Mouse (Mus musculus) spleen, postnatal 14 days (tissue): ENCODE data around the gene Dgkb.

Source experiments
- DNase-seq, 2 experiments: peaks; one replicate each; pipeline ENCODE4 v3.0.0; 2021 to 2022; ENCODE audit warnings: low spot score in 2 of 2

Gene Dgkb

GRCm38 (mm10) chr12:37996417-37996946 is 179.0 kb downstream of the Dgkb start:
- DNase-seq, result no peak

- no peak for DNase-seq
Measured at GRCm38 (mm10) chr12:38017674-38018073, 200.1 kb downstream of the Dgkb start.

GRCm38 (mm10) chr12:38047256-38047655 is 229.7 kb downstream of the Dgkb start:
- DNase-seq, result no peak

DNA sequence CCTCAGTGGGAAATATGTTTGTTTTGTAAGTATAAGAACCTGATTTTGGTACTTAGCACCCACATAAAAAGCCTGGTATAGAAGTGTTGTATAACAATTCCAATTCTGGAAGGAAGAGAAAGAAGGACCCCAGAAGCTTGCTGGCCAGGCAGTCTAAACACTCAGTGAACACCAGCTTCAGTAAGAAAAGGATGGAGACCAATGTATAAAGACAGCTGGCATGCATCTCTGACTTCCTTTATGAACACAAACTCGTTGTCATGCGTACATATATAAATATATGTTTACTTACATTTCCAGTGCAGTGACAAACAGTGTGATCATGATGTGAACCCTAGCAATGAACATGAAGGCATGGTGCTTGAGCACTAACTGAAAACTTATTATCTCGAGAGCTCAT is 270.7 kb downstream of the Dgkb start:
- DNase-seq, result no peak

DNA sequence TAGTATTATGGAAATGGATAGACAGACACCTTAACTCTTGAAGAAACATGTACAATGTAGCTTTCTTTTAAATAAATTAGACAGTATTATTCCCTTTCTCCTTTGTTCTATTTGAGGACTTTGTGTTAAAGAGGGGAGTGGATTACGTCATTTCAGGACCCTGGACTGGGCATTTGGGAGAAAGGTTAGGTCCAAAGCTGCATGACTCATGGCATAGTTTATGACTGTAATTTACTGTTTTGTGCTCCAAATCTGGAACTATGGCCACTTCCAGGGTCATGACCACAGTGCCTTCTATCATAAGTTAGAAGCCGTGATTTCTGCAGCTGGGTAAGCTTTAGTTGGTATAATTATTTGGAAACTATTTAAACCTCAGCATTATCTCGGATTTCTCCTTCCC is 294.4 kb downstream of the Dgkb start:
- no peak for DNase-seq

DNA sequence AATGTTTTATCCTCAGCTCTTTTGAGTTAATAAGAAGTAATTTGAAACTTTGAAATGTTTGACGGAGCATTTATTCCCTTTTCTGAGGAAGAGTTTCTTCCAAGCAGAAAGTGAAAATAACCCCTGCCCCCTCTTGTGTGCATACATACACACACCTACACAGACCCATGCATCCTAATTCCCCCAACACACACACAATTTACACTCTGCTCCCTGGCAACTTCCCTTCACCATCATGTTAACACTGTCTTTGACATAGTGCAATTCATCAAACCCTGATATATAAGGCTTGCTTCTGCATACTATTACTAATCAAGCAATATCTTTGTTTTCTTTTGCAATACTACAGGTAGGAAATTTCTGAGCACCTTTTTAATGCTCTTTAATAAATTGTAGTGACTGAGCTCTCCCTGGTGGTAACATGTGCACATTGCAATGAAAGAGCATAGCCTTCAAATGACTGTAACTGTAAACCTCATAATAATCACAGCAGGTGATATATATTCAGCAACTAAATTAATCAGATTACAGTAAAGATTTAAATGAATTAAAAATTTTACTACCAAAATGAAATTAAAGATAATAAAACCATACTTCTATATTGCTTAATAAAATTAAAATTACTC is 297.6 kb downstream of the Dgkb start:
- DNase-seq, result no peak

- no peak for DNase-seq
Measured at GRCm38 (mm10) chr12:38123524-38123923, 306.0 kb downstream of the Dgkb start.

- no peak for DNase-seq
Measured at GRCm38 (mm10) chr12:38125297-38125696, 307.8 kb downstream of the Dgkb start.

DNA sequence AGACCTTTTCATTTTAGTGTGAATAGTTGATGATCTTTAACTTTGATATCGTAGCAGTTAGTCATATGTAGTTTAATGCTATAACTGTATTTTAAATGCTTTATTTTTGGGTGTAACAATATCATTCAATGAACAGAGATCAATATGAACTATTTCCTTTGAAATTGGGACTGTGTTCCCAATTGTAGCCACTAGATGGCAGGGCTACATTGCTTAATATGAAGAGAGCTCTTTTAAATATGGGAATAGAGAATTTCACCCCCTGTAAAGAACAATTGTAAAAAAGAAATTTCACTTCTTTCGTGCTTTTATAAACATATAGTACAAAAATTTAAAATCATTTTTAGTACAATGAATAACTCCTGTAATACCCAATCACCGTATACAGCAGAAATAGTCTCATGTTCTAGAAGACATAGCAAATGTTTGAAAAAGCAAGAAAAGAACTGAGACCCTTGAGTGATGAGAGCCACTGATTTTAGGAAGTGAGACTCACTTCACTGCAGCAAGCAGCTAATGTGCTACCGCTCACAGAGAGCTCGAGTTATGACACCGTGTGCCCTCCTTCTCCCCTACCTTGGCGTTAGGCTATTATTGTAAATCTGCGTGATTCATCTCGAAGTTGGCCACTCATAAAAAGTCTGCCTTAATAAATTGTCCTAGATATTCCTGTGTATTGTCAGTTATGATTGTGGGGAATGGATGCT is 312.8 kb downstream of the Dgkb start:
- no peak for DNase-seq

- DNase-seq, result no peak
Measured at GRCm38 (mm10) chr12:38136379-38136778, 318.9 kb downstream of the Dgkb start.

DNA sequence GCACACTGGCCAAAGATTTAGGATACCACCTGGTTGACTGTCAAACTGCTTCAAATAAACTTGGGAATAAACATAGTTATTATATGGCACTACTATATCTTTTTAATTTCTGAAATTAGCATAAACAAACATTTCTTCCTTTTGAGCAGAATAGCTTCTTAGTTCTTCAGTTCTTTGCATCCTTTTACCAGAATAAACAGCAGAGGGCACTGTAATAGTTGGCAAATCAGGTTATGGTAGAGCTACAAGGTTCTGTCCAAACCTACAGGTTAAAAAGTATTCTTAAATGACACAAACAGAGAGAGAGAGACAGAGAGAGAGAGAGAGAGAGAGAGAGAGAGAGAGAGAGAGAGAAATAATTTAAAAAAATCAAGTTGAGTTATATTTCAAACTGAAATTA is 322.5 kb downstream of the Dgkb start:
- DNase-seq, result no peak

DNA sequence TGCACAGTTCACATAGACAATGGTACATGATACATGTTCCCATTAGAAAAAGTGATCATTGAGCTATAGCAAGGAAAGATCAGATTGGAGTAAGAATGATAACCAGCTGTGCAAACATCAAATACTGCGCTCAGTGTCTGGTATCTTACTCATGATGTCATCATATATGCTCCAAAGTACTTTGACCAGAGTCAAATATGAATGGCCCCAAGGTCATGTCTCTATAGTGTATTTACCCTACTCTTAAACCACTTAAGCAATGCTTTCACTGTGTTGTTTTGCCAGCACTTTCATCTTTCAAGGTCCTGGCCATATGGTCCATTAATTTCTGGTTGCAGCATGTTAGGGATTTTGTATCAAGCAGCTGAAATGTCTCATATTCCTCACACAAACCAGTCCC is 415.1 kb downstream of the Dgkb start:
- no peak for DNase-seq

GRCm38 (mm10) chr12:38268856-38269255 is 451.3 kb downstream of the Dgkb start:
- DNase-seq, result no peak

DNA sequence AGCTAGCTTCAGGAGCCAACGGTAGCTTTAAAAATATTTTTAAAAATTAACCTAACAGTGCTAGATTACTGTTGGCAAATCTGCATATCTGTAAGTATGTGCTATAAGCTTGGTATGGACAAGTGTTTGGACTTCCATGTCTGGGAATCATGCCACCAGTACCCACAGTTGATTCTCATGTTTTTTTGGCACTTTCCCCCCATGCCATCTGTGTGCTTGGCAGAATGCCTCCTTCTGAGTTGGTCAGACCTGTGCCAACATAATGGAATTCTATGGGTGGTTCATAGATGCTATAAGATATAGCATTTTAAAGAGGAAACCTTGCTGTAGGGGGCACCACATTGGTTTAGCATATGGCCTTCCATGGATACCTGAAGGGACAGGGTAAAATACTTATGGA is 484.0 kb downstream of the Dgkb start:
- DNase-seq, result no peak

DNA sequence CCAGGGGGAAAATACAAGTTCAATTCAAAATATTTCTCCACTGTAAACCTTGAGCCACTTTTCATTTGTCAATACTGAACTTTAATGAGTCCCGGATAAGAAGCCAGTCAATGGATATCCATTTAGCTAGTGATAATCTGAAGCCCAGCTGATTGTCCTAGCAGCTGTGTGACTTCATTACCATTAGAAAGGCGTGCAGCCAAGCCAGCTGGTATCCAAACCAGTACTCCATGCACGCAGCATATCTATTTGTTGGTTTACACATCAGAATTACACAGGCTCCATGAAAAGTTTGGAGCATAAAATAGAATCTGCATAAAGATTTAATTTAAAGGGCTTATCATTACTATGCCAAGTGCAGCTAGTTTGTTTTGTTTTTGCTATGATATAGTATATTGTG is 486.3 kb downstream of the Dgkb start:
- DNase-seq, result no peak

DNA sequence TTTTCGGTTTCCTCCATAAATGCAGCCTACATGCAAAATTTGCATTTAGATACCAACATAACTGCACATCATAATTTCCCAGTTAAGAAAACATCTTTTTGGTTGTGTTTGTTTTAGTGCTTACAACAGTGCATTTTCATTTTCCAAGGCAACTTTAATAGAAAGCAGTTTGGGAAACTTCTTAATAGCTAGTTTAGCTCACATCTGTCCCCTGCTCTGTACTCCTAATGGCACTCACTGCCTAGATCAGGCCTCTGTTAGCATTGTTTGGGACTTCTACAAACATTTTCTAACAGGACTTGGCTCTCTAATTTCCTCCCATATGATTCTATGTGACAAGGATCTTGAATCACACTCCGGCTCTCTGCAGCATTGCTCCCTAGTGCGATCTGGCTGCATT is 486.7 kb downstream of the Dgkb start:
- no peak for DNase-seq

GRCm38 (mm10) chr12:38309885-38310284 is 492.4 kb downstream of the Dgkb start:
- DNase-seq, result no peak

GRCm38 (mm10) chr12:38327729-38328271 is 510.3 kb downstream of the Dgkb start:
- no peak for DNase-seq

DNA sequence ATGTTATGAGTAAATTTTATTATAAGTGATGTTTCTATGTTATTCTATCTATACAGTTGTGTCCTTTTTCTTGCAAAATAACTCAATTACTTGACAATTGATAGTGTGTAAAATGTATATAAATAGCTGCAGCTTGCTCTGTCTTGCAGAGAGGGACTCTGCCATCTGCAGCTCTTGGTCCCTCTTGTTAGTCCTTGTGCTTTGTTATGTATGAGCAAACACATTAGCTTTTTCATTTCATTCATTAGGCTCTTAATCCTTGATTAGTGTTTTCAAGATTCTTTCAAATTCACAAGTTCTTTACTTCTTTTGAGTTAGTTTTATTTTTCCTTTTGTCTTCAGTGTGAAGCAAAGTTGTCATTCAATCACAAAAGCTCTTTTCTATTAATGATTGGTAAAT is 511.3 kb downstream of the Dgkb start:
- DNase-seq, result no peak

DNA sequence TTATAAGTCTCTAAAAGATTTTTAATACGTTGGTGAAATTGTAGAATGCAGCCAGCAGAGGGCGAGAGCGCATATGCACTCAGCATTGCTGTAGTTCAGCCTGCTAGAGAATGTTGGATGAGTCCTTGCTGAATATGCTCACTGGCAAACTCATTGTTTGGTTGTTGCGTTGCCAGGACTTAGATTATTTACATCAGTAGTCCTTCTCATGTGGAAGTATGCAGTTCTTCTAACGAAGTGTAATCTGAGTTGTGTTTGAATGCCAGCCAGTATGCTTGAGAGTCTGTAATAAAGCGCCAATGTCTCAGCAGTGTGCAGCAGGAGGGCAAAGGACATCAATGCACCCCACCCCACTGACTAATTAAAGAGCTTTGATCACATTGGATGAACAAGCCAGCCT is 525.1 kb downstream of the Dgkb start:
- no peak for DNase-seq

DNA sequence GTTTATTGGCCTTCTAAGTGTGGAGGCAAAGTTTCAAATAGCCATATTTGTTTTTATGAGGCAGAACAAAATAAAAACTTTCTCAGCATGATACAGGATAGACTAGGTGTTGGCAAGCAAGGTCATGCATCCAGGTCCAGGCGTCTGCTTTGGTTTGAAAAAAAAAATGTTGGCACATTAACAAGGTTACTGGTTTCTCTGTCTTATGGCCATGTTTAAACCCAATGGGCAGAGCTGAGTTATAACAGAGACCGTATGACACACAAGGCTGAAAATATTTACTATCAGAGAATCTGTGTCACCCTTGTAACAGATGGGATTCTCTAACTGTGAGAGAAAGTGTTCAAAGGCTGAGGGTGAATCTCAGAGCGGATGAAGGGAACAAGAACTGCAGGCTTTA is 535.0 kb downstream of the Dgkb start:
- DNase-seq, result no peak

GRCm38 (mm10) chr12:38356386-38356785 is 538.9 kb downstream of the Dgkb start:
- no peak for DNase-seq

DNA sequence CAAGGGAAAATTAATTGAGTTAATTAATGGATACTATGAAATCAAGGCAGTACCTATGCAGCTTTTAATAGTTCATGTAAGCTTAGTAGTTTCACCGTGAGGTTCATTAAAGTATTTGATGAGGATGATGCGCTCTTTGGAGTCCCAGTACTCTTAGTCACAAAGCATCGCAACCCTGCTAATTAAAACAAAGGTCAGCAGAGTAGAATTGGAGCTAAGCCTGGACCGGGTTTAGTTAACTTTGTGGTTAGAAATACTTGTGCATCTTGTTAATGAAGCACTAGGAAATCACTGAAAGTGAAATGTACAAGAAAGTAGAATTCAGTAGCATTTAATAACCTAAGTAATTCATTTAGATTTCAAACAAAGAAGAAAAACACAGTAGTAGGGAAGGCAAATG is 544.0 kb downstream of the Dgkb start:
- no peak for DNase-seq
